Mouse (Mus musculus) left cerebral cortex, postnatal 36 days (tissue): ENCODE data around the gene Olfr743. TPM values are rescaled to one million over a fixed set of nuclear protein-coding genes. Genes with fewer than 3 reads are reported as not detected.
"Not testable (repeated sequence)": the region's sequence is repeated elsewhere in the genome, so short reads cannot be mapped to it uniquely, and the experiment has no call there.

Experiments used
- DNase-seq, 2 experiments: peaks; one replicate each; pipeline ENCODE4 v3.0.0; 2021 to 2022; ENCODE audit warnings: low spot score in 2 of 2, mixed read lengths in 1 of 2
- intact Hi-C: fragments of 180-260 bp; cut with DNase I; formaldehyde crosslinking; loops from one replicate; pipeline ENCODE4 v1.15.1; 2025
- total RNA-seq, 2 experiments: library from RNA; stranded (reverse); gene quantifications; 2 replicates each; pipeline ENCODE4 v1.2.3; 2021

Olfr743 gene
- not detected for total RNA-seq

DNA sequence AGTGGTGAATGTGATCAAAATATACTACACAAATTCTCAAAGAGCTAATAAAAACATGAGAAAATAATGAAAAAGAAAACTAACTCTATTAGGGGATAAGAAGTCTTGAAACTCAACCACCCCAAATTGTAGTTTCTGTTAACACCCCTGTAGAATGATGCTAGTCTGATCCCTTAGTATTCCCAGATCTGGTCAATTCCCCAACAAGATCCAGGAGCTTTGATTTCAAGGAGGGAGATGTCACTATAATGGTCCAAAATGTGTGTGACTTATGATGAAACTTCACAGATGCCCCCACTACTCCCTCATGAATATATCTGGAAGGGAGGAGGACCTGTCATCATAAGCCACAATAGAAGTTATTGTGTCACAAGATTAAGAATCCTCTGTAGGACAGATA is at the start of gene Olfr743:
Gene Olfr743, plus strand, starts transcription at position 301 of the 400 bp plus-strand sequence.
- intact Hi-C loops, result no loop called here
- no peak for DNase-seq

DNA sequence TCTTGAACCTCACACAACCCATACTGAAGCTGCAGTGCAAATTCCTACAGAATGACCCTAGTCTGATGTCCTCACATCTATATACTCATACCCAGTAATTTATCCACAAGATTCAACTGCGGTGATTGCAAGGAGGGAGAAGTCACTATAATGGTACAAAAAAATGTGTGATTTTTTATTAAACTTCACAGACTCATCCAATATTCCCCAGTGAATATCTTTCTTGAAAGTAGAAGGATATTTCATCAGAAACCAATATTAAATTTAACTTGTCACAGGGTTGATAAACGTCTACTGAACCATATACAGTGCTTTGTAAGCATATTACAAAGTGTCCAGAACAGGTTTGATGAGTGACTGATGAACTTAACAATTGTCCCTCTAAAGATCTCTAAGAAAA is 49.2 kb upstream of the Olfr743 start, which contains the start of gene Olfr741:
Gene Olfr741, plus strand, starts transcription at position 301 of the 400 bp plus-strand sequence.
- intact Hi-C loops, result no loop called here

DNA sequence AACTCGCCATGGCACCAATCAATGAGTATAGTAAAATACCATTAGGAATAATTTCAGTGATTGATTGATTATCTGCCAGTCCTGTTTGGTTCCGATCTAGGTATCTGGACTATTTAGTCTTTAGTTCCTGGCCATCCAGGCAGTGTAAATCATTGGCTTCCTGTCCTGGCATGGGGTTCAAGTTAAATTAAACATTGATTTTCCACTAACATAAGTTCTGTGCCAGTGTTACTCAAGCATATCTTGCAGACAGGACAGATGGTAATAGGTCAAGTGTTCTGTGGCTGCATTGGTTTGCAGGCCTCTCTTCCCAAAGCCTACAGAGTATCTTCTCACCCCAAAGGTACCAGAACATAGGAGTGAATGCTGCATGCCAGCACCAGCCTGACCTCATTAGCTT is 43.2 kb upstream of the Olfr743 start:
- intact Hi-C loops, result no loop called here
- DNase-seq, result no peak

More for the DNA sequence above, 49.2 kb upstream of the Olfr743 start, which contains the start of gene Olfr741:
- DNase-seq, result no peak

DNA sequence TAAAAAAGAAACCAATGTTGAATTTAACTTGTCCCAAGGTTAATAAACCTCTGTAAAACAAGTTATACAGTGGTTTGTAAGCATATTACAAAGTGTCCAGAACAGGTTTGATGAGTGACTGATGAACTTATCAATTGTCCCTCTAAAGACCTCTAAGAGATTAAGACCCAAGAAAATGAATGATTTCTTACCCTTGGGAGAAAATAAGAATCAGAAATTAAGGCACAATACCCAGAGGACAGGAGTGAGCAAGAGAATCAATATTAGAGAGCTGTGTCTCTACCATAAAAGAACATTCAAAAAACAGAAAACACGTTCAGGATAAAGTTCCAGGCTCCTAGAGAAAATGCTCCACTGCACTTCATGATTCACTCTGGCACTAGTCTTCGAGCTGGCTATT is 18.3 kb upstream of the Olfr743 start, which contains the start of gene Olfr742:
Gene Olfr742, plus strand, starts transcription at position 301 of the 400 bp plus-strand sequence.
- no peak for DNase-seq
- intact Hi-C loops, result no loop called here

DNA sequence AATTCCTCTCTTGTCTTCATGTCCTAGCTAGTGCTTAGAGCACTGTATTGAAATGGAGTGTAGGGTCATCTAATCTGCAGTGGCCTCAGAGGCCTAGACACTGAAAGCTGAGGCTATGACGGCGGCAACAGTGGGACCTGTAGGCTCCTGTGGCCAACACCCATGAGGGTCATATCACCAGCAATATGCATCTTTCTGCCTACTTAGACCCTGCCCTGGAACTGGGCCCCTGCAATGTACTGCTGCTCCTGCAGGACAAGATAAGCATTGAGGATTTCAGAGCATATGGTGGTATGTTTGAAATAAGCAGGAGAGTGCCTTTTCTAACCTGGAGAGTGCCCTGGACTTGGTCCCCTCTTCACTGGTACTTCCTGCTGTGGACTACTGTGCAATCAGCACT is 31.1 kb downstream of the Olfr743 start:
- intact Hi-C loops, result no loop called here
- DNase-seq, result no peak

DNA sequence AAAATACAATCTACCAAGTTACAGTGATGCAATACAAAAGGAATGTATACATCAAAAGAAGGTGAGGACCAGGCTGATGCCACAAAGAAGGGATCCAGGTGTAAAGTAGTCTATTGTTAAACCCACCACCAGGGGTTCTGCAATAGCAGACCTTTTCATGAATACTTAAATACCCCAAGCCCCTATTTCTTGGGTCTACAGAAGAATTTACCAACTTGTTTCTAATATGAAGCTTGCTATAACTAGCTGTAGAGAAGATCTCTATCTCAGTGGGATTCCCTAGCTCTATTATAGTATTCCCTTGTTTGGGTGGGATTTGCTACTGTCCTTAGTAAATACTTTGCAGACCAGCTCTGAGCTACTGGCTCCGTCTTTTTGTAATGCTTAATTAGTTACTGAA is 51.4 kb downstream of the Olfr743 start:
- intact Hi-C loops, DNase-seq: not testable (repeated sequence)

Other genes with a start within 250 kb of the Olfr743 start
- not detected for gene Olfr732, start 237.6 kb upstream of the Olfr743 start, total RNA-seq
- not detected for gene Olfr733, start 220.3 kb upstream of the Olfr743 start, total RNA-seq
- not detected for gene Olfr734, start 195.1 kb upstream of the Olfr743 start, total RNA-seq
- not detected for gene Olfr735, start 173.0 kb upstream of the Olfr743 start, total RNA-seq
- not detected for gene Tlr11, start 163.9 kb upstream of the Olfr743 start, total RNA-seq
- not detected for gene Olfr736, start 140.7 kb upstream of the Olfr743 start, total RNA-seq
- gene Olfr738, start 114.3 kb upstream of the Olfr743 start, total RNA-seq, result not detected
- not detected for gene Olfr739, start 103.2 kb upstream of the Olfr743 start, total RNA-seq
- not detected for gene Olfr740, start 76.3 kb upstream of the Olfr743 start, total RNA-seq
- not detected for gene Olfr741, start 49.1 kb upstream of the Olfr743 start, total RNA-seq
- gene Olfr742, start 18.2 kb upstream of the Olfr743 start, total RNA-seq, result not detected
- gene Olfr744, start 93.0 kb downstream of the Olfr743 start, total RNA-seq, result not detected
- gene Olfr745, start 117.5 kb downstream of the Olfr743 start, total RNA-seq, result not detected
- gene Olfr746, start 125.2 kb downstream of the Olfr743 start, total RNA-seq, result not detected
- not detected for gene Olfr747, start 171.4 kb downstream of the Olfr743 start, total RNA-seq
- gene Olfr748, start 185.5 kb downstream of the Olfr743 start, total RNA-seq, result not detected
- not detected for gene Olfr749, start 223.3 kb downstream of the Olfr743 start, total RNA-seq